Mouse (Mus musculus): ENCODE data around the gene Tor1aip1. TPM values are rescaled to one million over a fixed set of nuclear protein-coding genes. Genes with fewer than 3 reads are reported as not detected.

The Tor1aip1 gene
- polyA plus RNA-seq, 1 experiment = 268 TPM

DNA sequence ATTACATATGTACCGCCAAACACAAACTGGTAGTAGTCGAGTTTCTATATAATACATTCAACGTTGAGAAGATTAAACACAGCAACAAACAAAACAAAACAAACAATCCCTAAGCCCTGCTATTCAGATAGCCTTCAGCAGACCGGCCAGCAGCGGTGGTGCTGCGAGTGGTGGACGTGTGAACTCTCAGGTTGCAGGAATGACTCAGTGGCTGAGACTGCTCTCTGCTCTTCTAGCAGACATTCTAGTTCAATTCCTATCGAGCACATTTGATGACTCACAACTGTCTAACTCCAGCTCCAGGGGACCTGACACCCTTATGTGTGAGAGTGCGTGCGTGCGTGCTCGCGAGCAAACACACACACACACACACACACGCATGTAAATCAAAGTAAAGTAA lies 33.8 kb upstream of the Tor1aip1 start:
- peaks cover 8% of the 10 kb centered on the region for H3K4me1 ChIP-seq (ENCODE audit: control insufficient read depth, insufficient read depth, low read length)
- no peak for TF ChIP-seq POLR2A (IDR thresholded peaks at IDR 0.05; ENCODE audit: control insufficient read depth, low read depth, low read length)
- TF ChIP-seq CTCF (IDR thresholded peaks at IDR 0.05; ENCODE audit: control insufficient read depth, insufficient read depth, insufficient replicate concordance, low read depth, low read length) = no peak
- no peak overlapping the region for H3K4me3 ChIP-seq (ENCODE audit: control insufficient read depth, low read depth, low read length)
- H3K27me3 ChIP-seq (ENCODE audit: control insufficient read depth, insufficient read depth, low read length) = no peaks in the 10 kb centered on the region
- H3K36me3 ChIP-seq (ENCODE audit: control insufficient read depth, insufficient read depth, low read length) = no peaks in the 10 kb centered on the region
- no peak overlapping the region for H3K27ac ChIP-seq (ENCODE audit: control insufficient read depth, insufficient read depth, low read depth, low read length)

DNA sequence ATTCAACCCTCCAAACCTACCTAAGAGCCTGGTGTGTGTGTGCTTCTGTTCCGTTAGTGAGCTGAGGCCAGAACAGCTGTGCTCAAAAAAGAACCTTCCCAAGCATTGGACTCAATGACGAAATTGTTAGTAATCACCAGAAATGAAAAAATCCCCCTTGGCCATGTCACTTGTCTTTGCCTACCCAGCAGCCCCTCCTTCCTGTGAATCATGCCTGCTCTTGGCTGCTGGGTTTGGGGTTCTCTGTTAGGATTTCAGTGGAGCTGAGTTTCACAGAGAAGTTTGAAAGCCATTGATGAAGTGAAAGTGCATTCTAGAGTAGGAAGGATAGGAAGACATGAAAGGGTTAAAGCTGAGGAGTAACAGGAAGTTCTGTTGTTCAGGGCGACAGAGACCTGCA lies 29.9 kb upstream of the Tor1aip1 start:
- no peak overlapping the region for H3K27ac ChIP-seq (ENCODE audit: control insufficient read depth, insufficient read depth, low read depth, low read length)
- H3K36me3 ChIP-seq (ENCODE audit: control insufficient read depth, insufficient read depth, low read length) = peaks cover 4% of the 10 kb centered on the region
- H3K27me3 ChIP-seq (ENCODE audit: control insufficient read depth, insufficient read depth, low read length) = no peaks in the 10 kb centered on the region
- no peak overlapping the region for H3K4me3 ChIP-seq (ENCODE audit: control insufficient read depth, low read depth, low read length)
- TF ChIP-seq CTCF (IDR thresholded peaks at IDR 0.05; ENCODE audit: control insufficient read depth, insufficient read depth, insufficient replicate concordance, low read depth, low read length) (no peak), POLR2A (IDR thresholded peaks at IDR 0.05; ENCODE audit: control insufficient read depth, low read depth, low read length) (no peak)
- H3K4me1 ChIP-seq (ENCODE audit: control insufficient read depth, insufficient read depth, low read length) = no peaks in the 10 kb centered on the region

DNA sequence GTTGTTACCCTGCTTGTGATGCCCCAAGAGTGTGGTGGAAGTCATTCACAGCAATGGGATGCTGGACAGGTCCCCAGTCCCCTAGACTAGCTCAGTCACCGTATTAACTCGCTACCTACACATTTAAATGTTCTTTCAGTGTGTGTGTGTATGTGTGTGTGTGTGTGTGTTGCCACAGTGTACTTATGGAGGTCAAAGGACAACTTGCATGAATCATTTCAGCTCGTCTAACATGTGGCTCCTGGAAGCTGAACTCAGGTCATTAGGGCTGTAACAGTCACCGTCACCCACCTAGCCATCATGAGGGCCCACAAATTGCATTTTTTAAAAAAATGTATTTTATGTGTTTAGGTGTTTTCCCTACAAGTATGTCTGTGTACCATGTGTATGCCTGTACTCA lies 25.9 kb upstream of the Tor1aip1 start:
- no peaks in the 10 kb centered on the region for H3K27me3 ChIP-seq (ENCODE audit: control insufficient read depth, insufficient read depth, low read length)
- peaks cover 4% of the 10 kb centered on the region for H3K36me3 ChIP-seq (ENCODE audit: control insufficient read depth, insufficient read depth, low read length)
- H3K27ac ChIP-seq (ENCODE audit: control insufficient read depth, insufficient read depth, low read depth, low read length) = no peak overlapping the region
- H3K4me1 ChIP-seq (ENCODE audit: control insufficient read depth, insufficient read depth, low read length) = no peaks in the 10 kb centered on the region
- H3K4me3 ChIP-seq (ENCODE audit: control insufficient read depth, low read depth, low read length) = no peak overlapping the region
- TF ChIP-seq CTCF (IDR thresholded peaks at IDR 0.05; ENCODE audit: control insufficient read depth, insufficient read depth, insufficient replicate concordance, low read depth, low read length) = no peak
- no peak for TF ChIP-seq POLR2A (IDR thresholded peaks at IDR 0.05; ENCODE audit: control insufficient read depth, low read depth, low read length)

DNA sequence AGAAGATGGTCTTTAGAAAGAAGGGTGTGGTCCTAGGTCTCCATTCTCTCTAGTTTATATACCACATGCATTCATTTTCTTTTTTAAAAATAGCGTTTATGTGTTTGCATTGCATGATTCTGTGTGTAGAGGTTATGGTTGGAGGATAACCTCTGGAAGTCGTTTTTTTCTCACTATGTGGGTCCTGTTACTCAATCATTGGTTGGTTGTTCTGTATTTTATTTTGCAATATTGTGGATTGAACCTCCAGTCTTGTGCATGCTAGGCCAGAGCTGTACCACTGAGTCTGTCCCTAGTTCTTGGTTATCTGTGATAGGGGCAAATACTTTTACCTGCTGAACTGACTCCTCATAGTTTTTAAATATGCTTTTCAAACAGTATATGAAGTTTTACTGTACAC lies 21.9 kb upstream of the Tor1aip1 start:
- Histone ChIP-seq H3K4me1 (ENCODE audit: control insufficient read depth, insufficient read depth, low read length) (no peaks in the 10 kb centered on the region), H3K27ac (ENCODE audit: control insufficient read depth, insufficient read depth, low read depth, low read length) (no peak overlapping the region), H3K4me3 (ENCODE audit: control insufficient read depth, low read depth, low read length) (no peak overlapping the region), H3K27me3 (ENCODE audit: control insufficient read depth, insufficient read depth, low read length) (no peaks in the 10 kb centered on the region), H3K36me3 (ENCODE audit: control insufficient read depth, insufficient read depth, low read length) (no peaks in the 10 kb centered on the region; the same call in none of the 2 replicates)
- TF ChIP-seq POLR2A (IDR thresholded peaks at IDR 0.05; ENCODE audit: control insufficient read depth, low read depth, low read length) (no peak), CTCF (IDR thresholded peaks at IDR 0.05; ENCODE audit: control insufficient read depth, insufficient read depth, insufficient replicate concordance, low read depth, low read length) (no peak)

DNA sequence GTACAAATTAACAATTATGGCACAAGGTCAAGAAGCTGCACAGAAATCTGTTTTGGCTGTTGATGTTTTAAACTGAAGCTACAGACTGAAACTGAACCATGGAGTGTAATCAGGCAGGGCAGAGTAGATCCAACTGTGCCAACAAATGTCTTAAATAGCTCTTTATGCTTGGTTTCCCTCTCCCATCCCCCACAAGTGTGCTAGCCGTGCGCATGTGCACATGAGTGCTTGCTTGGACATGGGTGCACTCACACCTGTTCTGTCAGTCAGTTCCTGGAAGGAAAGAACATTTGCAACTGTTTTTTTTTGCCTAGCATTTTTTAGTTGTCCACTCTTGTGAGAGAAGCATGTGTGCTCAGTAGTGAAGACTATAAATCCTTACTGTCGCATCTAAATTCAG lies 10.4 kb upstream of the Tor1aip1 start:
- no peak overlapping the region for H3K4me3 ChIP-seq (ENCODE audit: control insufficient read depth, low read depth, low read length)
- peaks cover 2% of the 10 kb centered on the region; the same call in 1 of the 2 replicates for H3K36me3 ChIP-seq (ENCODE audit: control insufficient read depth, insufficient read depth, low read length)
- H3K4me1 ChIP-seq (ENCODE audit: control insufficient read depth, insufficient read depth, low read length) = no peaks in the 10 kb centered on the region
- TF ChIP-seq POLR2A (IDR thresholded peaks at IDR 0.05; ENCODE audit: control insufficient read depth, low read depth, low read length) (no peak), CTCF (IDR thresholded peaks at IDR 0.05; ENCODE audit: control insufficient read depth, insufficient read depth, insufficient replicate concordance, low read depth, low read length) (no peak)
- H3K27ac ChIP-seq (ENCODE audit: control insufficient read depth, insufficient read depth, low read depth, low read length) = no peak overlapping the region
- H3K27me3 ChIP-seq (ENCODE audit: control insufficient read depth, insufficient read depth, low read length) = no peaks in the 10 kb centered on the region

DNA sequence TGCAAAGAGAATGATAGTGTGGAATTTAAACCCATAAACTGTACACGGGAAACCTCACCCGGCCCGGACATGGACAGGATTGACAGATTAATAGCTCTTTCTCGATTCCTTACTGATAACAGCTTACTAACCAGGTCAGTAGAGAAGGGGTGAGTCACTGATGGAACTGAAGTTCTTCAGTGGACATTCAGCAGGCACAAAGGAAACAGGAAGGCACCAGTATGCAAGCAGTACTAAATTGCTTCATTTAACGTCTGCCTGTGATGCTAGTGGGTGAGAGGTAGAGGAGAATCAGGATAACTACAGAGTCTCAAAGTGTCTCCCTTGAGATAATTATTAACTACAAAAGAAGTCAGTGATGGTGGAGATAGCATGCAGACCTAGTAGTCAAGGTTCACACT lies 7.9 kb upstream of the Tor1aip1 start:
- Histone ChIP-seq H3K36me3 (ENCODE audit: control insufficient read depth, insufficient read depth, low read length) (no peaks in the 10 kb centered on the region), H3K4me3 (ENCODE audit: control insufficient read depth, low read depth, low read length) (no peak overlapping the region), H3K27me3 (ENCODE audit: control insufficient read depth, insufficient read depth, low read length) (no peaks in the 10 kb centered on the region), H3K27ac (ENCODE audit: control insufficient read depth, insufficient read depth, low read depth, low read length) (no peak overlapping the region), H3K4me1 (ENCODE audit: control insufficient read depth, insufficient read depth, low read length) (peaks cover 2% of the 10 kb centered on the region; the same call in 1 of the 2 replicates)
- TF ChIP-seq POLR2A (IDR thresholded peaks at IDR 0.05; ENCODE audit: control insufficient read depth, low read depth, low read length) (no peak), CTCF (IDR thresholded peaks at IDR 0.05; ENCODE audit: control insufficient read depth, insufficient read depth, insufficient replicate concordance, low read depth, low read length) (no peak)

DNA sequence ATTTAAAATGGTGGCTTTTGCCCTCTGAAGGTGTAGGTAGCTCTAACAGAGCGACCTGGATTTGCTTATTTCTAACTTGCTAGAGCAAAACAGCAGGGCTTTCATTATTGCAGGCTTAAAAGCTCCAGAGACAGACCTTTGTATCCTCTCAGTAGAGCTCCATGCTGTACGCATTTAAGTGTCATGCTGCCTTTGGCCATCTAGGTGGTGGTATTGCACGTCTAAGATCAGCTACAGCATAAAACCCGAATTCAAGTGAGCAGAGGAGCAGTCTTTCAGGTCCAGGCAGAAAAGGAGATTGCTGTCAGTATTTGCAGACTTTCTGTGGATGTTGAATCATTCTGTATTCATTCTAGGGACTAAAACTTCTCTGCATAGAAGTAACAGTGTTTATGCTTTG lies 6.7 kb upstream of the Tor1aip1 start:
- TF ChIP-seq CTCF (IDR thresholded peaks at IDR 0.05; ENCODE audit: control insufficient read depth, insufficient read depth, insufficient replicate concordance, low read depth, low read length) (no peak), POLR2A (IDR thresholded peaks at IDR 0.05; ENCODE audit: control insufficient read depth, low read depth, low read length) (no peak)
- H3K4me3 ChIP-seq (ENCODE audit: control insufficient read depth, low read depth, low read length) = no peak overlapping the region
- no peaks in the 10 kb centered on the region for H3K36me3 ChIP-seq (ENCODE audit: control insufficient read depth, insufficient read depth, low read length)

DNA sequence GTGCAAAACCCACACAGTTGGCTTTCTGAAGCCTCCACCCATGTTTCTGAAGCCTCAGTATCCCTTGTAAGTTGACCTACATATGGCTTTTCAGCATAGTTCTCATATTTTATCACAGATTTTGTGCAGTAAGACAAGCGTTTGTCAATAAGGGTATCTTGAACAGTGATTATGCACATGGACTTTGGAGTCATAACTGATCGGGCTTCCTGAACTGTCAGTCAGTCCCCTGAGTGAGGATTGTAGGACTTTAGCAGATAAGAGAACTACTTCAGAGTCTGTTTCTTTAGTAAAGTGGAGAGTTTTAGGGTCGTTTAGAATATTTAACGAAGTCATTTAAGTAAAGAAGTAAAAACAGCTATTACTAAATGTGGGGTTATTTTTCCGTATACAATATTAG lies 6.2 kb upstream of the Tor1aip1 start:
- no peak for TF ChIP-seq CTCF (IDR thresholded peaks at IDR 0.05; ENCODE audit: control insufficient read depth, insufficient read depth, insufficient replicate concordance, low read depth, low read length)
- no peak for TF ChIP-seq POLR2A (IDR thresholded peaks at IDR 0.05; ENCODE audit: control insufficient read depth, low read depth, low read length)
- peaks cover 2% of the 10 kb centered on the region; the same call in 1 of the 2 replicates for H3K4me1 ChIP-seq (ENCODE audit: control insufficient read depth, insufficient read depth, low read length)
- H3K4me3 ChIP-seq (ENCODE audit: control insufficient read depth, low read depth, low read length) = no peak overlapping the region; the same call in 1 of the 2 replicates

More for the DNA sequence above, 6.7 kb upstream of the Tor1aip1 start:
- peaks cover 2% of the 10 kb centered on the region; the same call in 1 of the 2 replicates for H3K4me1 ChIP-seq (ENCODE audit: control insufficient read depth, insufficient read depth, low read length)
- H3K27ac ChIP-seq (ENCODE audit: control insufficient read depth, insufficient read depth, low read depth, low read length) = no peak overlapping the region
- H3K27me3 ChIP-seq (ENCODE audit: control insufficient read depth, insufficient read depth, low read length) = no peaks in the 10 kb centered on the region

More for the DNA sequence above, 6.2 kb upstream of the Tor1aip1 start:
- no peaks in the 10 kb centered on the region for H3K27me3 ChIP-seq (ENCODE audit: control insufficient read depth, insufficient read depth, low read length)
- H3K36me3 ChIP-seq (ENCODE audit: control insufficient read depth, insufficient read depth, low read length) = no peaks in the 10 kb centered on the region
- H3K27ac ChIP-seq (ENCODE audit: control insufficient read depth, insufficient read depth, low read depth, low read length) = no peak overlapping the region
